Comparison of ENCODE assay signal across 21 mouse cellular contexts in the genomic region with DNA sequence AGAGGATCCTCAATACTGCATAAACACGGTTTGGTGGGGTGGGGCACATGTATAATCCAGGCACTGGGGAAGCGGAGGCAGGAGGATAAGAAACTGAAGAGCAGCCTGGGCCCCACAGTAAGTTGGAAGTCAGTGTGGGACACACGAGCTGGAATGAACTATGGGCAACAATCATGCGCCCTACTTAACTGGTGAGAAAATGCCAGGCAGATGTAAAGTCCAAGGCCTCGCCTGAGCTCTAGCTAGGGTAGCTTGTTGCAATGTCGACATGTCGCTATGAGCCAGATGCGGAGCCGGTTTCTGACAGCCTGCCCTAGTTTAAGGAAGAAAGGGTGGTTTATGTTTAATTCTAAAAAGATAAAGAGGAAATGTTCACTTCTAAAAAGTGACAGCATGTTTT. TPM values are rescaled to one million over a fixed set of nuclear protein-coding genes. Genes with fewer than 3 reads are reported as not detected.
DNase-seq lines count a peak whose midpoint lies in the region; ATAC-seq and TF ChIP-seq lines count a peak whose summit lies in the region.
"Had no signal": no experiment of that assay in that cellular context is flagged by ENCODE, and none has a peak within 500 bp of the region (broad histone marks: within the 10 kb centered on the region; RNA-seq: fewer than 3 reads in every experiment).

No protein-coding gene starts in this region.

- TF ChIP-seq RAD21 in CH12.LX (IDR thresholded peaks at IDR 0.05; ENCODE audit: low read depth, low read length), result no peak

- H3K27ac ChIP-seq in liver, postnatal 0 days (ENCODE audit: low read depth), result peak overlapping the region; percentile 34; the same call in 1 of the 2 replicates
- peak overlapping the region; percentile 97 for H3K27ac ChIP-seq in CH12.LX (ENCODE audit: insufficient read depth, low read depth)
- H3K27ac ChIP-seq in intestine, postnatal 0 days (ENCODE audit: low read depth, low read length), result peak overlapping the region; percentile 50
- H3K27ac ChIP-seq in hindbrain, embryonic 16.5 days (ENCODE audit: low read depth, low read length), result no peak overlapping the region
- H3K27ac ChIP-seq: forebrain, embryonic 10.5 days; forebrain, embryonic 13.5 days; heart, adult 2 months; heart, embryonic 10.5 days; heart, embryonic 13.5 days; hindbrain, embryonic 12.5 days; hindbrain, embryonic 15.5 days had no signal

- H3K4me1 ChIP-seq in liver, postnatal 0 days (ENCODE audit: insufficient read depth), result peaks cover 22% of the 10 kb centered on the region
- H3K4me1 ChIP-seq in CH12.LX (ENCODE audit: control insufficient read depth in 1 of 2, insufficient read depth in 2 of 2), result peaks cover 38 to 94% of the 10 kb centered on the region in 2 experiments
- H3K4me1 ChIP-seq in intestine, postnatal 0 days (replicated peaks; ENCODE audit: control insufficient read depth, insufficient read depth, low read length), result peaks cover 21% of the 10 kb centered on the region; the same call in 1 of the 2 replicates
- no peaks in the 10 kb centered on the region for H3K4me1 ChIP-seq in hindbrain, embryonic 16.5 days (ENCODE audit: control insufficient read depth, insufficient read depth, low read depth, low read length)
- H3K4me1 ChIP-seq: hindbrain, embryonic 12.5 days; hindbrain, embryonic 15.5 days had no signal

- DNase-seq in adrenal gland, postnatal 10 days, result peak; percentile 23
- no peak for DNase-seq in adrenal gland, postnatal 25 days
- no peak for DNase-seq in liver, postnatal 0 days
- DNase-seq in liver (no peak), CH12.LX (ENCODE audit: extremely low read depth) (no peak)
- no peak for DNase-seq in neural tube, embryonic 10.5 days (ENCODE audit: extremely low spot score, low spot score)
- DNase-seq: cerebellum, adult 18-20 months; cerebellum, adult 9-10 months; cerebellum, postnatal 14 days; gastrocnemius, postnatal 10 days; gastrocnemius, postnatal 36 days; heart, adult 2 months had no signal

- in situ Hi-C loops in CH12.LX (cut with MboI; ENCODE audit: low pct_ligation_motif_present, low pct_unique_long_range_greater_than_20kb, low sequenced_read_pairs), result no loop called here

- H3K9ac ChIP-seq in liver, postnatal 0 days (replicated peaks), result no peak overlapping the region
- peak overlapping the region; percentile 92 for H3K9ac ChIP-seq in CH12.LX (ENCODE audit: insufficient read depth, low read depth)
- H3K9ac ChIP-seq in intestine, postnatal 0 days (ENCODE audit: low read depth, low read length), result no peak overlapping the region
- H3K9ac ChIP-seq in hindbrain, embryonic 16.5 days (ENCODE audit: low read depth, low read length), result no peak overlapping the region
- H3K9ac ChIP-seq: forebrain, embryonic 13.5 days; heart, embryonic 13.5 days; hindbrain, embryonic 12.5 days; hindbrain, embryonic 15.5 days had no signal

- H3K79me2 ChIP-seq in CH12.LX (replicated peaks; ENCODE audit: control insufficient read depth, extremely low read depth, insufficient read depth, poor library complexity, severe bottlenecking), result peaks cover 63% of the 10 kb centered on the region

- no peak overlapping the region for H3K4me3 ChIP-seq in liver, postnatal 0 days (ENCODE audit: low read depth, low read length)
- H3K4me3 ChIP-seq in CH12.LX (replicated peaks in 1 of 3; ENCODE audit: low read depth in 2 of 3, low read length in 2 of 3, poor library complexity in 1 of 3), result peak overlapping the region in 2 of 3 experiments; percentile 20 to 27
- H3K4me3 ChIP-seq in intestine, postnatal 0 days (ENCODE audit: low read depth, low read length), result no peak overlapping the region
- no peak overlapping the region for H3K4me3 ChIP-seq in hindbrain, embryonic 16.5 days (ENCODE audit: low read length)
- H3K4me3 ChIP-seq: forebrain, embryonic 10.5 days; forebrain, embryonic 13.5 days; heart, adult 2 months; heart, embryonic 10.5 days; heart, embryonic 13.5 days; hindbrain, embryonic 12.5 days; hindbrain, embryonic 15.5 days had no signal

- no peak for ATAC-seq in liver, postnatal 0 days
- no peak for ATAC-seq in intestine, postnatal 0 days
- ATAC-seq in hindbrain, embryonic 16.5 days, result no peak
- ATAC-seq: forebrain, embryonic 13.5 days; forebrain, embryonic 16.5 days had no signal

- dilution Hi-C loops in CH12.LX (cut with MboI; ENCODE audit: extremely low pct_ligation_motif_present, extremely low pct_unique_long_range_greater_than_20kb, low sequenced_read_pairs), result no loop called here

- no peaks in the 10 kb centered on the region for H3K36me3 ChIP-seq in liver, postnatal 0 days (replicated peaks; ENCODE audit: insufficient read depth, low read length)
- H3K36me3 ChIP-seq in CH12.LX (replicated peaks in 1 of 2; ENCODE audit: control insufficient read depth in 1 of 2, insufficient read depth in 1 of 2, low read length in 1 of 2), result peaks cover 5 to 43% of the 10 kb centered on the region in 2 experiments
- H3K36me3 ChIP-seq in intestine, postnatal 0 days (ENCODE audit: control insufficient read depth, insufficient read depth), result no peaks in the 10 kb centered on the region
- no peaks in the 10 kb centered on the region for H3K36me3 ChIP-seq in hindbrain, embryonic 16.5 days (ENCODE audit: control insufficient read depth, insufficient read depth, low read length)
- H3K36me3 ChIP-seq: forebrain, embryonic 10.5 days; heart, embryonic 10.5 days; hindbrain, embryonic 12.5 days; hindbrain, embryonic 15.5 days had no signal

- no peak for TF ChIP-seq EP300 in liver, postnatal 0 days (IDR thresholded peaks at IDR 0.05; ENCODE audit: low read depth)
- no peak for TF ChIP-seq EP300 in CH12.LX (IDR thresholded peaks at IDR 0.05; ENCODE audit: low read length)

- TF ChIP-seq CTCF in liver, postnatal 0 days (IDR thresholded peaks at IDR 0.05; ENCODE audit: low read depth), result no peak
- TF ChIP-seq CTCF in CH12.LX (conservative IDR thresholded peaks at IDR 0.05 in 1 of 2, IDR thresholded peaks at IDR 0.05 in 1 of 2; ENCODE audit: low read depth in 2 of 2, low read length in 2 of 2), result no peak
- TF ChIP-seq CTCF in intestine, postnatal 0 days (IDR thresholded peaks at IDR 0.05; ENCODE audit: low read depth), result no peak

- no peak for TF ChIP-seq POLR2A in CH12.LX (IDR thresholded peaks at IDR 0.05; ENCODE audit: low read depth, low read length)

- no peaks in the 10 kb centered on the region for H3K27me3 ChIP-seq in liver, postnatal 0 days (ENCODE audit: insufficient read depth, low read length)
- H3K27me3 ChIP-seq in CH12.LX (replicated peaks), result no peaks in the 10 kb centered on the region
- H3K27me3 ChIP-seq in intestine, postnatal 0 days (replicated peaks; ENCODE audit: control insufficient read depth, insufficient read depth, low read length), result no peaks in the 10 kb centered on the region
- no peaks in the 10 kb centered on the region for H3K27me3 ChIP-seq in hindbrain, embryonic 16.5 days (replicated peaks; ENCODE audit: control insufficient read depth, insufficient read depth, low read length)
- H3K27me3 ChIP-seq: forebrain, embryonic 13.5 days; heart, embryonic 13.5 days; hindbrain, embryonic 12.5 days; hindbrain, embryonic 15.5 days had no signal

- no peak overlapping the region for H3K4me2 ChIP-seq in liver, postnatal 0 days (ENCODE audit: low read depth, low read length)
- peak overlapping the region; percentile 90 for H3K4me2 ChIP-seq in CH12.LX (ENCODE audit: insufficient read depth, low read depth, poor library complexity, severe bottlenecking)
- H3K4me2 ChIP-seq in intestine, postnatal 0 days (replicated peaks; ENCODE audit: low read depth), result no peak overlapping the region
- H3K4me2 ChIP-seq in hindbrain, embryonic 16.5 days (ENCODE audit: low read length), result no peak overlapping the region
- H3K4me2 ChIP-seq: forebrain, embryonic 13.5 days; heart, embryonic 13.5 days; hindbrain, embryonic 12.5 days; hindbrain, embryonic 15.5 days had no signal

- H3K9me3 ChIP-seq in liver, postnatal 0 days (ENCODE audit: low read length), result no peaks in the 10 kb centered on the region
- H3K9me3 ChIP-seq in CH12.LX (replicated peaks; ENCODE audit: low read length), result no peaks in the 10 kb centered on the region
- no peaks in the 10 kb centered on the region for H3K9me3 ChIP-seq in intestine, postnatal 0 days (ENCODE audit: control insufficient read depth)
- H3K9me3 ChIP-seq in hindbrain, embryonic 16.5 days (ENCODE audit: control insufficient read depth, low read length), result no peaks in the 10 kb centered on the region
- H3K9me3 ChIP-seq: forebrain, embryonic 10.5 days; forebrain, embryonic 13.5 days; heart, embryonic 10.5 days; heart, embryonic 13.5 days; hindbrain, embryonic 12.5 days; hindbrain, embryonic 15.5 days had no signal

- WGBS in liver, postnatal 0 days (ENCODE audit: insufficient replicate concordance), result 82% methylated on average over 9 of the region's 9 CpGs
- WGBS in intestine, postnatal 0 days, result 47% methylated on average over 9 of the region's 9 CpGs
- 93% methylated on average over 9 of the region's 9 CpGs for WGBS in hindbrain, embryonic 16.5 days

TF ChIP-seq in CH12.LX, 34 proteins besides CTCF, POLR2A, EP300 and RAD21:
- TF ChIP-seq USF1 (IDR thresholded peaks at IDR 0.05; ENCODE audit: low read depth, low read length) (no peak), MXI1 (IDR thresholded peaks at IDR 0.05; ENCODE audit: low read depth, low read length) (peak; percentile 21; the same call in 1 of the 2 replicates)

RNA-seq across cellular contexts. Expression of a gene that starts 37.9 kb away (rescaled TPM):
- total RNA-seq in adrenal gland, postnatal 10 days (2021), result 10 to 100 TPM; 17.9 to 19.5 TPM
- total RNA-seq in adrenal gland, postnatal 25 days (2021), result 24.5 TPM in 2 replicates
- polyA plus RNA-seq in liver, postnatal 0 days (2015; fragmentation: Nextera tagmentation; extraction: Ambion mirVana), result 5.4 and 7.4 TPM in 2 replicates
- total RNA-seq in CH12.LX (2012; rRNA removed) (97.6 and 98.7 TPM in 2 replicates), CH12.LX (2014; rRNA removed) (82.3 and 88.5 TPM in 2 replicates)
- 186 and 188 TPM in 2 replicates for polyA plus RNA-seq in CH12.LX (2012; ENCODE audit: insufficient read length, low read depth)
- polyA plus RNA-seq in intestine, postnatal 0 days (2015; fragmentation: Nextera tagmentation; extraction: Ambion mirVana), result 15.2 and 16.2 TPM in 2 replicates
- polyA plus RNA-seq in hindbrain, embryonic 16.5 days (2015; fragmentation: Nextera tagmentation; extraction: Ambion mirVana), result 7.5 and 10.9 TPM in 2 replicates

Comparison
In these comparisons a context has a peak if more than half of its experiments do, and no peak if none do; other contexts are left out.
1. H3K4me3 ChIP-seq: peak in CH12.LX (2 of 3); none in liver, postnatal 0 days (single experiment), intestine, postnatal 0 days (single experiment) and hindbrain, embryonic 16.5 days (single experiment).
2. RNA of a gene that starts 37.9 kb away (polyA plus RNA-seq): 186 to 188 TPM in CH12.LX; 15.2 to 16.2 TPM in intestine, postnatal 0 days, 7.5 to 10.9 TPM in hindbrain, embryonic 16.5 days and 5.4 to 7.4 TPM in liver, postnatal 0 days; every median in the first group is over 10 times any median in the second.